16 mouse cellular contexts compared by ENCODE assay signal in the genomic region with DNA sequence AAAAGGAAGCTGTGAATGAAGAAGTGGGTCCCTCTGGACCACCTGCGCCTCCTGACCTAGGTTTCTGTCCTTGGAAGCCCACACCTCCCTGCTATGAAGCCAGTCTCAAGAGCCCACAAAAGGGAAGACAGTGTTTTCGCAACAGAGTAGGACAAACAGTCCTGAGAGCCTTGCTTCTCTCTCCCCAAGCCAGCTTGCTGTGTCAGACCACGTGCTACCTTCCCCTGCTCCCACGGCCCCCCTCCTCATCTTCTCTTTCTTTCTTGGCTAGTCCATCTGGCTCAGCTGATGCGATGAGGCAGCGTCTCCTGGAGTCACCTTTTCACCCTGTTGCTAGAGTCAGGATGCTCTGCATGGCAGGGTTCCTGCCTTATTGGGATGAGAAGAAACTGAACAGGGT.
DNase-seq lines count a peak whose midpoint lies in the region; ATAC-seq lines count a peak whose summit lies in the region.
"Had no signal": no experiment of that assay in that cellular context is flagged by ENCODE, and none has a peak within 500 bp of the region (broad histone marks: within the 10 kb centered on the region; RNA-seq: fewer than 3 reads in every experiment).

No protein-coding gene starts in this region.

- peaks cover 1% of the 10 kb centered on the region; the same call in 1 of the 2 replicates for H3K4me1 ChIP-seq in forebrain, embryonic 14.5 days (ENCODE audit: control insufficient read depth, insufficient read depth, low read length)
- H3K4me1 ChIP-seq in forebrain, embryonic 16.5 days (replicated peaks; ENCODE audit: control insufficient read depth, insufficient read depth, low read length) = 0 out of 2 replicates have a peak, but pooled peaks cover under 1% of the 10 kb centered on the region
- H3K4me1 ChIP-seq in embryonic facial prominence, embryonic 10.5 days = peaks cover 25% of the 10 kb centered on the region
- H3K4me1 ChIP-seq in midbrain, embryonic 13.5 days (replicated peaks) = peaks cover 6% of the 10 kb centered on the region

- no peak overlapping the region for H3K4me2 ChIP-seq in forebrain, embryonic 14.5 days (ENCODE audit: low read length)
- no peak overlapping the region for H3K4me2 ChIP-seq in forebrain, embryonic 16.5 days (ENCODE audit: low read length)
- H3K4me2 ChIP-seq in midbrain, embryonic 13.5 days (replicated peaks) = no peak overlapping the region
- H3K4me2 ChIP-seq: neural tube, embryonic 13.5 days had no signal

- H3K9ac ChIP-seq in forebrain, embryonic 14.5 days (ENCODE audit: low read length) = no peak overlapping the region
- H3K9ac ChIP-seq in forebrain, embryonic 16.5 days (replicated peaks; ENCODE audit: low read depth, low read length) = no peak overlapping the region
- no peak overlapping the region for H3K9ac ChIP-seq in midbrain, embryonic 13.5 days (replicated peaks)
- H3K9ac ChIP-seq: liver, embryonic 14.5 days; neural tube, embryonic 13.5 days had no signal

- H3K4me3 ChIP-seq in forebrain, embryonic 14.5 days (ENCODE audit: low read depth, low read length) = no peak overlapping the region
- no peak overlapping the region for H3K4me3 ChIP-seq in forebrain, embryonic 16.5 days (replicated peaks; ENCODE audit: low read length)
- H3K4me3 ChIP-seq in embryonic facial prominence, embryonic 10.5 days = no peak overlapping the region
- H3K4me3 ChIP-seq in midbrain, embryonic 13.5 days (replicated peaks) = no peak overlapping the region
- H3K4me3 ChIP-seq: neural tube, embryonic 13.5 days had no signal

- no peaks in the 10 kb centered on the region for H3K36me3 ChIP-seq in forebrain, embryonic 14.5 days (ENCODE audit: control insufficient read depth, insufficient read depth, low read length)
- H3K36me3 ChIP-seq in forebrain, embryonic 16.5 days (ENCODE audit: control insufficient read depth, insufficient read depth) = no peaks in the 10 kb centered on the region
- no peaks in the 10 kb centered on the region for H3K36me3 ChIP-seq in embryonic facial prominence, embryonic 10.5 days (replicated peaks)
- no peaks in the 10 kb centered on the region for H3K36me3 ChIP-seq in midbrain, embryonic 13.5 days
- H3K36me3 ChIP-seq: G1E; neural tube, embryonic 13.5 days had no signal

- no peak overlapping the region for H3K27ac ChIP-seq in forebrain, embryonic 14.5 days (ENCODE audit: low read depth, low read length)
- no peak overlapping the region for H3K27ac ChIP-seq in forebrain, embryonic 16.5 days (ENCODE audit: low read length)
- peak overlapping the region; percentile 63; the same call in 1 of the 2 replicates for H3K27ac ChIP-seq in embryonic facial prominence, embryonic 10.5 days (replicated peaks)
- H3K27ac ChIP-seq in midbrain, embryonic 13.5 days = no peak overlapping the region
- H3K27ac ChIP-seq: liver, embryonic 14.5 days; neural tube, embryonic 13.5 days had no signal

- ATAC-seq in forebrain, embryonic 14.5 days = peak; percentile 40
- no peak for ATAC-seq in forebrain, embryonic 16.5 days
- ATAC-seq in midbrain, embryonic 13.5 days = 0 out of 2 replicates have a peak, but pooled peaks have one; percentile 14
- ATAC-seq: activated CD4-positive, CD25-positive, alpha-beta regulatory T cell, adult 4 months had no signal

- WGBS in forebrain, embryonic 14.5 days = 50% methylated on average over 6 of the region's 6 CpGs
- WGBS in forebrain, embryonic 16.5 days = 41% methylated on average over 6 of the region's 6 CpGs
- 50% methylated on average over 6 of the region's 6 CpGs for WGBS in embryonic facial prominence, embryonic 10.5 days
- WGBS in midbrain, embryonic 13.5 days = 51% methylated on average over 6 of the region's 6 CpGs

- no peaks in the 10 kb centered on the region for H3K9me3 ChIP-seq in forebrain, embryonic 14.5 days (replicated peaks; ENCODE audit: control insufficient read depth, low read length)
- no peaks in the 10 kb centered on the region for H3K9me3 ChIP-seq in forebrain, embryonic 16.5 days (ENCODE audit: control insufficient read depth, low read length)
- H3K9me3 ChIP-seq in embryonic facial prominence, embryonic 10.5 days = no peaks in the 10 kb centered on the region
- no peaks in the 10 kb centered on the region for H3K9me3 ChIP-seq in midbrain, embryonic 13.5 days
- H3K9me3 ChIP-seq: G1E; neural tube, embryonic 13.5 days had no signal

- DNase-seq in forebrain, embryonic 14.5 days (ENCODE audit: low spot score) = peak; percentile 41
- DNase-seq in lung, postnatal 10 days = peak; percentile 14
- DNase-seq in lung, postnatal 14 days = no peak
- DNase-seq in embryonic facial prominence, embryonic 10.5 days (ENCODE audit: low spot score) = peak; percentile 32
- no peak for DNase-seq in thymus, postnatal 14 days
- no peak for DNase-seq in adrenal gland, postnatal 10 days
- DNase-seq: cerebellum, adult 8-10 months; heart, postnatal 36 days; kidney, adult 18-20 months; thymus, postnatal 25 days had no signal

- H3K27me3 ChIP-seq in forebrain, embryonic 14.5 days (replicated peaks; ENCODE audit: control insufficient read depth, insufficient read depth, low read length) = no peaks in the 10 kb centered on the region
- H3K27me3 ChIP-seq in forebrain, embryonic 16.5 days (replicated peaks; ENCODE audit: control insufficient read depth, insufficient read depth, low read length) = no peaks in the 10 kb centered on the region
- peaks cover 4% of the 10 kb centered on the region; the same call in 1 of the 2 replicates for H3K27me3 ChIP-seq in embryonic facial prominence, embryonic 10.5 days (replicated peaks; ENCODE audit: low read depth, poor library complexity, severe bottlenecking)
- H3K27me3 ChIP-seq in midbrain, embryonic 13.5 days = no peaks in the 10 kb centered on the region; the same call in 1 of the 2 replicates
- H3K27me3 ChIP-seq: neural tube, embryonic 13.5 days had no signal

Comparison
In these comparisons a context has a peak if more than half of its experiments do, and no peak if none do; other contexts are left out.
1. DNase-seq: peak in forebrain, embryonic 14.5 days (single experiment), lung, postnatal 10 days (single experiment) and embryonic facial prominence, embryonic 10.5 days (single experiment); none in lung, postnatal 14 days (single experiment), thymus, postnatal 14 days (single experiment) and adrenal gland, postnatal 10 days (single experiment).